Mouse (Mus musculus) midbrain, embryonic 15.5 days (tissue): Measurements from ENCODE around the gene Nop9. TPM values are rescaled to one million over a fixed set of nuclear protein-coding genes. Genes with fewer than 3 reads are reported as not detected.

Source experiments
- polyA plus RNA-seq: library from polyadenylated mRNA; unstranded; fragments of >200 nt; fragmentation: Nextera tagmentation; extraction: Ambion mirVana; gene quantifications from 2 replicates; pipeline ENCODE4 v1.2.1, GENCODE M21; 2015

Gene Nop9
- polyA plus RNA-seq, 1 experiment from 2014 or later, result 31.8 TPM

Other genes with a start within 250 kb of the Nop9 start
- gene Cpne6, start 235.2 kb upstream of the Nop9 start, polyA plus RNA-seq, result 1.9 and 2.1 TPM in 2 replicates
- gene Nrl, start 220.7 kb upstream of the Nop9 start, polyA plus RNA-seq, result 0.15 and 0.17 TPM in 2 replicates
- 25.4 and 28.0 TPM in 2 replicates for gene Pck2, start 205.4 kb upstream of the Nop9 start, polyA plus RNA-seq
- gene Dcaf11, start 185.7 kb upstream of the Nop9 start, polyA plus RNA-seq, result 129 and 135 TPM in 2 replicates
- gene A730061H03Rik, start 185.3 kb upstream of the Nop9 start, polyA plus RNA-seq, result 1.4 TPM in 1 of 2 replicates, not detected in the other
- gene Fitm1, start 170.1 kb upstream of the Nop9 start, polyA plus RNA-seq, result 0.23 TPM in 1 of 2 replicates, not detected in the other
- 215 and 217 TPM in 2 replicates for gene Psme1, start 167.6 kb upstream of the Nop9 start, polyA plus RNA-seq
- gene Emc9, start 160.4 kb upstream of the Nop9 start, polyA plus RNA-seq, result 29.3 and 32.9 TPM in 2 replicates
- 150 and 184 TPM in 2 replicates for gene Psme2, start 154.6 kb upstream of the Nop9 start, polyA plus RNA-seq
- gene Rnf31, start 154.0 kb upstream of the Nop9 start, polyA plus RNA-seq, result 23.0 and 24.2 TPM in 2 replicates
- 10.0 and 13.5 TPM in 2 replicates for gene Irf9, start 142.1 kb upstream of the Nop9 start, polyA plus RNA-seq
- gene Rec8, start 127.7 kb upstream of the Nop9 start, polyA plus RNA-seq, result 6.5 and 6.6 TPM in 2 replicates
- 116 and 121 TPM in 2 replicates for gene Ipo4, start 109.7 kb upstream of the Nop9 start, polyA plus RNA-seq
- 0.79 and 1.1 TPM in 2 replicates for gene Gm49378, start 107.8 kb upstream of the Nop9 start, polyA plus RNA-seq
- 63.0 and 65.0 TPM in 2 replicates for gene Tm9sf1, start 101.9 kb upstream of the Nop9 start, polyA plus RNA-seq
- gene Tssk4, start 95.5 kb upstream of the Nop9 start, polyA plus RNA-seq, result 0.41 and 0.43 TPM in 2 replicates
- gene Mdp1, start 85.2 kb upstream of the Nop9 start, polyA plus RNA-seq, result 77.1 and 79.5 TPM in 2 replicates
- gene Gmpr2, start 73.8 kb upstream of the Nop9 start, polyA plus RNA-seq, result 42.8 and 43.1 TPM in 2 replicates
- 531 and 550 TPM in 2 replicates for gene Nedd8, start 73.6 kb upstream of the Nop9 start, polyA plus RNA-seq
- 25.6 TPM in 2 replicates for gene Tinf2, start 63.9 kb upstream of the Nop9 start, polyA plus RNA-seq
- gene Tgm1, start 31.8 kb upstream of the Nop9 start, polyA plus RNA-seq, result 0.20 and 0.27 TPM in 2 replicates
- 56.7 and 61.4 TPM in 2 replicates for gene Rabggta, start 23.4 kb upstream of the Nop9 start, polyA plus RNA-seq
- gene Dhrs1, start within 50 bp of the Nop9 start, polyA plus RNA-seq, result 61.6 and 68.7 TPM in 2 replicates
- 0.25 and 0.66 TPM in 2 replicates for gene Cideb, start 12.8 kb downstream of the Nop9 start, polyA plus RNA-seq
- 0.67 and 0.70 TPM in 2 replicates for gene Ltb4r2, start 15.7 kb downstream of the Nop9 start, polyA plus RNA-seq
- 0.41 and 0.59 TPM in 2 replicates for gene Ltb4r1, start 20.3 kb downstream of the Nop9 start, polyA plus RNA-seq
- gene Adcy4, start 38.4 kb downstream of the Nop9 start, polyA plus RNA-seq, result 5.7 and 6.2 TPM in 2 replicates
- 2.3 and 2.7 TPM in 2 replicates for gene Ripk3, start 43.2 kb downstream of the Nop9 start, polyA plus RNA-seq
- 8.4 and 10.8 TPM in 2 replicates for gene Nfatc4, start 77.5 kb downstream of the Nop9 start, polyA plus RNA-seq
- 12.4 and 13.6 TPM in 2 replicates for gene Nynrin, start 108.3 kb downstream of the Nop9 start, polyA plus RNA-seq
- gene Cbln3, start 138.7 kb downstream of the Nop9 start, polyA plus RNA-seq, result 0.19 and 0.20 TPM in 2 replicates
- gene Khnyn, start 139.3 kb downstream of the Nop9 start, polyA plus RNA-seq, result 10.9 and 11.4 TPM in 2 replicates
- gene Sdr39u1, start 154.6 kb downstream of the Nop9 start, polyA plus RNA-seq, result 169 and 175 TPM in 2 replicates
- gene Cma1, start 199.0 kb downstream of the Nop9 start, polyA plus RNA-seq, result 0.37 and 1.6 TPM in 2 replicates
- not detected in 2 replicates for gene Cma2, start 205.3 kb downstream of the Nop9 start, polyA plus RNA-seq